Mouse (Mus musculus): Measurements from ENCODE around the gene Atg4c.

Gene Atg4c

GRCm38 (mm10) chr4:99186412-99187125 lies 7.2 kb upstream of the Atg4c start:
- DNase-seq = peak in 1 of 2 experiments; percentile 34

GRCm38 (mm10) chr4:99192640-99193039 lies 1.1 kb upstream of the Atg4c start:
- no peak for DNase-seq

- DNase-seq = no peak
Measured at GRCm38 (mm10) chr4:99193214-99193613, 520 bp upstream of the Atg4c start.

DNA sequence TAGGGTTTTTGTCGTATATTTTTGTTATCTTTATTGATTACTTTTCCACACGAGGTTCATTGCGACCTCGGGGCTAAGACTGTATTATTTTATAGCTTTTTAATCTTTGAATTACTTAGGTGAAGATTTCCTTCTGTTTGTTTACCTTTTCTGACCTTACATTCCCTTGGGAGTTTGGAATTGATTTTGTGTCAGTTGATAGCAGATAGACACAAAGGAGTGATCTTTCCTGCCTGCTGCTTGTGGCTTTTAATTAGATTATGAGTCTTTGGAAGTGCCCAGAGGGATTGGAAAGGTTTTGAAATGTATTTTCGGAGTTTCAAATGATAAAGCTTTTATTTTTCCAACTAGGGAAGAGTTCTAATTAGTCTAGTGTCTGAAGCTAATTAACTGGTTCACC lies 1.1 kb downstream of the Atg4c start:
- DNase-seq = no peak

- DNase-seq = no peak
Measured at GRCm38 (mm10) chr4:99198721-99199120, 5.0 kb downstream of the Atg4c start.

DNA sequence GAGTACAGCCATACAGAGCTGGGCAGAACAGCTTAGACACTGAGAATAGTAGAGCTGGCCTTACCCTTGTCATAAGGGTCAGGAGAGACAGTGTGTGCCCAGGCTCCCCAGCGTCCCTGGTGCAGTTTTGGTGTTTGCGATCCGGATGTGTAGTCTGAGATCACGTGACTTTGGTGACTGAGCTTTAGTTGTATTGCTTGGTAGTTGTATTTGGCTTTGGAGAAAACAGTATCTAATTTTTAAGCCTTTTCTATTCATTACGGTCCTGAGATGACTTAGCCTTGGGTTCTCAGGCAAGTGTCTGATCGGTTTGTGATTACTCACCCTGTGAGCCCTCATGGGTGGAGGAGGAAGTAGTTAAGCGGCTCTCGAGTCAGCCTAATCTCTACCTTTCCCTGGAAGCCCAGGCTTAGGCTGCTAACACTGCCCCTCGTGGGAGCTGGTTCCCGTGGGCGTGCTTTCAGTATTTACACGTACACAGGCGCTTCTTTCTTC lies 6.1 kb downstream of the Atg4c start:
- peak; percentile 39 to 46 for DNase-seq

DNA sequence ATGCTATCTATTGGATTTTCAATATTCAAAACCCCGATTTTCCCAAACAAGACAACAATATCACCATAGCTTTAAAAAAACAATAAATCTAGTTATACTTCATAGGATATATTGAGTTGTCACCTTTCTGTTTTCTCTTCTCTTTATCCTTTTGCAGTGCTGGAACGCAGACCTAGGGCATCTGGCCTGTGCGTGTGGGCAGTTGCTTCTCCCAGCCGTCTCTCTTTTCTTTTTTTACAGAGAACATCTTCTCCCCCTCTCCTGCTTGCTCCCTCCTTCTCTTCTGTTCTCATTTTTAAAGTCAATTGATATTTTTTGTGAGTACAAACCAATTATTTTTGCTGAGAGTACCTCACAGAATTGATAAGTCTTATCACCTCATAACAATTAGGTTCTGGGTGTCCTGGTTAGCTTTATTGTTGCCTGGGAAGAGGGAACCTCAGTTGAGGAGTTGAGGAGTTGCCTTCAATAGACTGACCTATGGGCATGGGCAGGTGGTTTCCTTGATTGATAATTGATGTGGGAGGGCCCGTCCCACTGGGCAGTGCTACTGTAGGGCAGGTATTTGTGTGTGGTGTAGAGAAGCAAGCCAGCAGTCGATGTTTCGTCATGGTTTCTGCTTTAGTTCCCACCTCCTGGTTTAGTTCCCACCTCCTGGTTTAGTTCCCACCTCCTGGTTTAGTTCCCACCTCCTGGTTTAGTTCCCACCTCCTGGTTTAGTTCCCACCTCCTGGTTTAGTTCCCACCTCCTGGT lies 6.8 kb downstream of the Atg4c start:
- no peak for DNase-seq

DNA sequence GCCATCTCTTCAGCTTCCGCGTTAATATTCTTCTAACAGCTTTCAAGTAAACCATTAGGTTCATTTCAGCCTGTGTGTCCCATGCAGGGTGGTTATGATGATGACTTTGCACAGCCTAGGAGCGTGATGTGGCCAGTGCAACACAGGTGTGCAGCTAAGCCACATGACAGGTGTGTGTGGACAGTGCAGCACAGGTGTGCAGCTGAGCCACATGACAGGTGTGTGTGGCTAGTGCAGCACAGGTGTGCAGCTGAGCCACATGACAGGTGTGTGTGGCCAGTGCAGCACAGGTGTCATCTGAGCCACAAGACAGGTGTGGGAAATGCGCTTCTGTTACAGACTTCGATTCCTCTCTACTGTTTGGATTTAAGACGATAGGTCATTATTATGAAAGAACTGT lies 12.0 kb downstream of the Atg4c start:
- no peak for DNase-seq

DNA sequence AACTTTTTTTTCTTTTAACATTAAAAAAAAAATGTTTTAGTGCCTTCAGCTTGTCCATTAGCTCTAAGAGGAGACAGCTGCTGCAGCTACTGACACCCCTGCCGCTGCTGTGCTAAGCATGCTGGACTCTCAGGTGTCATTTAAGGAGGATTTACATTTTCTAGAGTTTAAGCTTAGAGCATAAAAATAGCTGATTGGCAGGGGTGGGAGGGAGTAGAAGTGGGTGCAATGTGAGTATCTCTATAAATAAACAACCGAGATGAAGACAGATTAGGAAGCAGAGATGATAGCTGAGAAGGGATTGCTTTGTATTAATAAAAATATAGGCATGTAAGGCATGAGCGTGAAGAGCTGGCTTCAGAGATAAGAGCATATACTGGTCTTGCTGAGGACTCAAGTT lies 12.6 kb downstream of the Atg4c start:
- no peak for DNase-seq

- no peak for DNase-seq
Measured at GRCm38 (mm10) chr4:99210087-99210486, 16.4 kb downstream of the Atg4c start.

DNA sequence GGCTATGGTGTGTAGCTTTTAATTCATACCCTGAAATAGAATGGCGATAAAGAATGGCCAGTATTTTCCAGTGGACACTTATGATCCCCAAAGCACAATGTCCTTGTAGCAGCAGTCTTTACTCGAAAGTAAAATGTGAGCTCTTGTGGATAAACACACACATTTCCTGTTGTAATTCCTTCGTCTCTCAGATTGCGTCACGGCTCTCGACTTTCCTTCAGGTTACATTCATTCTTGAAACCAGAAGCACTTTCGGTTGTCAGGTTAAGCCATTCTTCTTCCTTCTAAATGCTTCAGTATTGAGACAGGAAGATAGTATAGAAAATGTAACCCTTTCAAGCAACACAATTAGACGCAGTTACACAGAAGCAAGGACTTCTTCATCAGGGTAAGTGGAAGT lies 17.9 kb downstream of the Atg4c start:
- peak in 1 of 2 experiments; percentile 21 for DNase-seq

GRCm38 (mm10) chr4:99213123-99213522 lies 19.4 kb downstream of the Atg4c start:
- no peak for DNase-seq

- DNase-seq = no peak
Measured at GRCm38 (mm10) chr4:99222221-99222620, 28.5 kb downstream of the Atg4c start.

DNA sequence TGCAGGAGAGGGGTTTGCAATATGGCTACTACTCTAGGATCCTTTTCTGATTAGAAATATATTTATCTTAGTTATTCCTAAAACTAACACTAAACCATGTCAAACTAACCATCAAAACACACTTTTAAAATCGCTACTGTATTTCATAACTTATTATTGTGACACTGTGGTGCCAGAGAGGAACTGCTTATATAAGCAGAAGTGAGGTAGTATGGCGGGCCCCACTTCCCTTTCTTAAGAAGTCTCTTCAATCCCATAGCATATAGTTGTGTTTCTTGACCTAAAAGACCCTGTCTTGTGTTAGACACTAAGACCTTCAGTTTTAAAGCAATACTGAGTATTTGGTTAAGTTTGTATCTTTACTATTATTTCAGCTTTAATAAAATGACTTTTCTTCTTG lies 31.1 kb downstream of the Atg4c start:
- no peak for DNase-seq

DNA sequence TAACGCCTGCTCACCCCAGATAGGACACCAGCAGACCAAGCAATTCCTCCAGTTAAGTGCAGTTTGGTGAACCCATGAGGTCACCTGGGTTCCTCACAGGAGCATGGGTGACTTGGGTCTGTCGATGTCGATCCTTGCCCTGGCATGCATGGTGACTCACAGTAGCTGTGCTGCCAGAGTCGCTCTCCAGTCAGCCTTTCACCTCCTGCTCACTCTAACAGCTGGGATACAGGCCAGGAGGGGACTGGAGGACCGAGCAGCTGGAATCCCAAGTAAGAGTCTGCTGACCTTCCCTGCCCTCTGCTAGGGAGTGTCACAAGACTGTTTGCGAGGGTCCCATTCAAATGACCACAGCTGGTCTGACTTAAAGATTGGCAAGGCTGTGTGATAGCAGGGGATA lies 33.5 kb downstream of the Atg4c start:
- DNase-seq = peak in 1 of 2 experiments; percentile 55

GRCm38 (mm10) chr4:99229371-99229770 lies 35.6 kb downstream of the Atg4c start:
- no peak for DNase-seq

DNA sequence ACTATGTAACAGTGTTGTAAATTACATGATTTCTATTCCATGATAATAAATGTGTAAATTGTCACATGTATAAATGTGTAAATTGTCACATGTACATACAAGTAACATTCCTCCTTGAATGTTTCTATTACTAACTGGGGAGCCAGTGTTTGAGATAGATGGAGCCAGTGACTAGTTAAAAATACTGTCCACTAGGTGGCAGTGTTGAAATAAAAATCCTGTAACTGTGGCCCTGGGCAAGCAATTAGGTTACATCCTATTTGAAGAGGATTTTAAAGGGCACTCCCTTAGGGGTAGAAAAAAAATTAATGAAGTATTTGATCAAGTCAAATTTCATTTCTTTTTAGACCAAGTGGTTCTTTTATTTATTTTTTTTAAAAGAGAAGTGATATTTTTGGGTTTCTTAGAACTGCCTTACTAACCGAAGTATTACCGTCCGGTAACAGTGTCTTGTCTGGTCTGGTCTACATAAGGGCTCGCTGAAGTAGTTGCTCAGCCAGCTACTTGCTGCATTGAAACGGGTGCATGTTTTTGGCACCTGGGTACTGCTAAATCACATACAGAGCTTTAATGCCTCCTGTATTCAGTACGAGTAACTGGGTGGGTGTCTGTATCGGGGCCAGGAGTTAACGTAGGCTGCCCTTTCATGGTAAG lies 41.6 kb downstream of the Atg4c start:
- DNase-seq = no peak

DNA sequence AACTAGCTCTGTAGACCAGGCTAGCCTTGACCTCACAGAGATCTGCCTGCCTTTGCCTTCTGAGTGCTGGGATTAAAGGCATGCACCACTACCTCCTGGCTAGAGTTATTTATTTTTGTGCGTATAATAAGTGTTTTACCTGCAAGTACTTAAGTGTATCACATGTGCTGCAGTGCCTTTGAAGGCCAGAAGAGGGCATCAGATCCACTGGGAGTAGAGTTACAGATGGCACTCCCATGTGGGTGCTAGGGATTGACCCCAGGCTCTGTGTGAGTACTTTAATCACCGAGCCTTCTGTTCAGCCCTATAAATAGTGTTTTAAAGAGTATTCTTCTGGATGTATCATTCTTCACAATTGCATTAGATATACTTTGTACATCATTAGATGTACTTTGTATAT lies 44.6 kb downstream of the Atg4c start:
- no peak for DNase-seq

DNA sequence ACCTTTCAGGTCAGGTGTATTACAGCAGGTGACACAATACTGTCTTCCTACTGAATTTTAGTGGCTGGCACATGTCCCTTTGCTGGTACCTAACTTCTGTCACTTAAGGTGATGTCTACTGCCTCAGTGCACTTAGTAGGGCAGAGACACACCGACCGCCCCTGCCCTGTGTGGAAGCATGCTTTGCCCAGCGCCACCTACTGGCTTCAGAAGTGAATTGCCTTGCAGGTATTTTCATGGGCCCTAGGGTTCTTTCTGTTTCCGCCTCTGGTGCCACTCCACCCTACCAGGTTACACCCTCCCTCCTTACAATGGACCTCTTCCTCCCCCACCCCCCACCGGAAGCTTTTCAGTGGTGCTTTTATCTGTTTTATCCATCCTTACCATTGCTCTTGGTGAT lies 47.9 kb downstream of the Atg4c start:
- no peak for DNase-seq

DNA sequence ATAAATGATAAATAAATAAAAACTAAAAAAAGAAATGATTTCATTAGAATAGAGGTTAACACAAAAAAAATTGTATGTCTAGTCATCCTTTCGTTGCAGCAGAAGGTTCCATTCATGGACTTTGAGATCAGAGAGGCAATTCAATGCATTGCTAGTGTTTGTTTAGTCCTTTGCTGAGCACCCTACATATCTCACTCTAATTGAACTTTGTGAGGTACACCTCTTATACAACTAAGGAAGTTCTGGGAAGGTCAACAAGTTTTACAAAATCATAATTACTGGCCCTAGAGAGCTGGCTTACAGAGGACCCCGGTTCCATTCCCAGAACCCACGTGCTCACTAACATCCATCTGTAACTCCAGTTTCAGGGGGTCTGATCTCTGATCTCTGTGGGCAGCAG lies 55.6 kb downstream of the Atg4c start:
- DNase-seq = no peak

GRCm38 (mm10) chr4:99249826-99250225 lies 56.1 kb downstream of the Atg4c start:
- DNase-seq = no peak

DNA sequence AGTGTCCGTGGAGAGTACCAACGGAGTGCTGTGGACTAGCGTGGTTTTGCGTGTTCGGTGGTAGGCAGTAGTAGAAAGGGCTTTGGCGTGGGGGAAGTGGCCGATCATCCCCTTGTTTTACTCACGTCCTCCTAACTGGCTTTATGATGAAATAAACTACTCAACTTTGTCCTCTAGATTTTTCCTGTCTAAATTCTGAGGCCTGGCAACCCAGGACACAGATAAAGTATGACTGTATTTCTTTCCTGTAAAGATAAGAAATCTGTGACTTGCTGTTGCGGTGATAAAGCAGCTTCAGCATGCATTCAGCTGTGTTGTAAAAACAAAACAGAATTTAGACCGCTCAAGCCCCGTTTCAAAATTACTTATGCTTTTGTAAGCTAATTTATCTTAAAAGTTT lies 59.2 kb downstream of the Atg4c start:
- no peak for DNase-seq

- DNase-seq = no peak
Measured at GRCm38 (mm10) chr4:99263191-99263590, 69.5 kb downstream of the Atg4c start.

- DNase-seq = no peak
Measured at GRCm38 (mm10) chr4:99263663-99264062, 69.9 kb downstream of the Atg4c start.

All from lung, postnatal 4 days (tissue).